Mouse (Mus musculus): ENCODE results near the gene Dcaf1.
A peak's percentile ranks its signal among the peaks of the same experiment; 100 is the strongest.

Dcaf1 gene

DNA sequence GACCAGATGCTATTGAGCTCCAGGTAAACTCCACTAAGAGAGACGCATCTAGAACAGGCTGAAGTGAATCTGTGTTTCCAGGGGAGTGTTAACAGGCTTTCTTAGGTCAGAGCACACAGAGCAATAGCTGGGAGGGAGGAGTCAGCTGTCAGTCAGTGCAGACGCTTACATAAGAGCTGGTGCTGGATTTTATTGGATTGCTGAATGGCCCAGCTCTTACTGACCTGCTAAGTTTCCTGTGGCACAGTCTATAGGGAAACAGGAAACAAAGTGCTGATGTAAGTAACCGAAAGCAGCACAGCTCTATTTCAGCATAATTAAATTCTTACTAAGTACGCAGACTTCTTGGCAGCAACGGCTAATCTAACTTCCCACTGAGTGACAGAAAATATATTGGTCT lies 87.0 kb downstream of the Dcaf1 start:
- no peak for DNase-seq

GRCm38 (mm10) chr9:106911624-106912023 lies 90.0 kb downstream of the Dcaf1 start:
- DNase-seq, result no peak

DNA sequence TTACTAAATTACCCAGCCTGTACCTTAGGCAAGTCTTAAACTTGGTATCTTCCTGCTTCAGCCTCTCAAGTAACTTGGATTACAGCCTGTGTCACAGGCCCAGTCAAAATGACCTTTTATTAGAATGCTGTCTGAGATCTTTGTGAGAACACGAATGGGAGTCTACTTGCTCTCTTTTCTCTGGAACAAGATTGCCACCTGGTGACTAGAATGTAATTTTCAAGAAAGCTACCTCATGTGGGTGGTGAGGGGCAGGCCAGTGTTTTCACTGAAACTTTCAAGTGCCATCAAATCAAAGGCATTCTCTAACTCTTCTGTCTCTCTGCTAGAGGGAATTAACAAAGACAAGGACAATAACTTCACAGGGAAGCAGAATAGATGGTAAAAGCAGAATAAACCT lies 92.1 kb downstream of the Dcaf1 start:
- peak; percentile 8 to 10 for DNase-seq

- DNase-seq, result no peak
Measured at GRCm38 (mm10) chr9:106914878-106915277, 93.2 kb downstream of the Dcaf1 start.
